Mouse (Mus musculus): ENCODE results near the gene Aifm3.

DNA sequence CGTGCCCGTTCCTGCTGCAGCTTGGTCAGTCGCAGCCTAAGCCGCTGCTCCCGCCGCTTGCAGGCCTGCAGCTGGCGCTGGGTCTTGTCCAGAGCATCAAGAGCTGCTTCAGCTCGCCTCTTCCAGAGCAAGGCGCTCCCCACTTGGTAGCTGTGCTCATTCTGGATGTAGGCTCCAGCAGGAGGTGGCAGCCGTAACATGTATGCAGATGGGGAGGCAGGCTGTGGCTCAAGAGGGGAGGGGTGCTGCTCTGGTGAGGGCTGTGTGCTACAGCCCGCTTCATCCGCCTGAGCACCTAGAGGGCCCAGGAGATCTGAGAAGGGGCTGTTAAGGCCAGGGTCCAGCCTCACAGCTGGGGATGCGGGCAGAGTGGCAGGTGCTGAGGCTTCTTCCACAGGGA is 38.9 kb downstream of the Aifm3 start:
- TF ChIP-seq POLR2A (IDR thresholded peaks at IDR 0.05; ENCODE audit: borderline replicate concordance, insufficient read depth, low read length) (no peak), CTCF (IDR thresholded peaks at IDR 0.05; ENCODE audit: borderline replicate concordance, insufficient read depth, low read depth, low read length) (no peak)

Measured in cerebellum, adult 2 months (tissue).